Mouse (Mus musculus) heart, adult 8-10 months (tissue): ENCODE data around the gene Strbp. TPM values are rescaled to one million over a fixed set of nuclear protein-coding genes. Genes with fewer than 3 reads are reported as not detected.

ENCODE experiments used
- microRNA-seq: library from miRNA; unstranded; fragments of <30 nt; microRNA quantifications from one replicate; pipeline ENCODE4 v1.2.0, GENCODE M21; 2022
- total RNA-seq, 4 experiments: library from RNA; stranded (reverse); gene quantifications; 2 replicates each; pipeline ENCODE4 v1.2.4; 2022

Gene Strbp
- total RNA-seq, 4 experiments from 2014 or later, result 11.5 to 21.8 (median 16.1) TPM

Small RNA genes within 50 kb of the gene (microRNA-seq; reads per million reads assigned to microRNA genes)
- not detected for gene Mir5128

Other genes starting within 250 kb of the Strbp start
- gene Gpr21, start 187.5 kb downstream of the Strbp start, total RNA-seq, result under 1 TPM; 0.34 to 0.63 (median 0.45) TPM
- 1 to 10 TPM in 1 of 4 experiments, under 1 TPM in 3; 0.41 to 1.1 (median 0.77) TPM for gene Crb2, start 72.4 kb upstream of the Strbp start, total RNA-seq